Mouse (Mus musculus) liver, adult (tissue): Measurements from ENCODE around the gene Psmb5.

Source experiments
- GATA4 ChIP-seq: IDR thresholded peaks from 2 replicates; pipeline ENCODE4 v1.6.1; 2014; ENCODE audit warnings: mild to moderate bottlenecking, low read length; ENCODE audit not compliant: insufficient replicate concordance

The Psmb5 gene

DNA sequence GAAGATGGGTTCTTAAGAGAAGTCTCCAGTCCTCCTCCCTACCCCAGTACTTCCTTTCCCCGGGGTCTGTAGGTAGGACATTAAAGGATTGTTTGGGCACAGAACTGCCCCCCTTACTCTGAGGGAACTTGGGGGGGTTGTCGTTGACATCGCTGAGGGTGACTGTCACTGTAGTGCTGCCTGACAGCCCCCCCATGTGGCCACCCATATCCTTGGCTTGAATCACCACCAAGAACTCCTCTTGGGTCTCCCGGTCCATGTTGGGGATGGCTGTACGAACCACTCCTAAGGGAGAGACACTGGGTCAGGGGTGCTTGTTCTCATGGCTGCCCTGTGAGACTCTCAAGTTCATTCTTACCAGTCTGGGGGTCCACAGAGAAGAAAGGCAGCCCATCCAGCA lies 20.4 kb upstream of the Psmb5 start:
- TF ChIP-seq GATA4 = no peak

- no peak for TF ChIP-seq GATA4
Observed at GRCm38 (mm10) chr14:54636954-54637353, 19.1 kb upstream of the Psmb5 start.

- no peak for TF ChIP-seq GATA4
Observed at GRCm38 (mm10) chr14:54634182-54634581, 16.4 kb upstream of the Psmb5 start.

DNA sequence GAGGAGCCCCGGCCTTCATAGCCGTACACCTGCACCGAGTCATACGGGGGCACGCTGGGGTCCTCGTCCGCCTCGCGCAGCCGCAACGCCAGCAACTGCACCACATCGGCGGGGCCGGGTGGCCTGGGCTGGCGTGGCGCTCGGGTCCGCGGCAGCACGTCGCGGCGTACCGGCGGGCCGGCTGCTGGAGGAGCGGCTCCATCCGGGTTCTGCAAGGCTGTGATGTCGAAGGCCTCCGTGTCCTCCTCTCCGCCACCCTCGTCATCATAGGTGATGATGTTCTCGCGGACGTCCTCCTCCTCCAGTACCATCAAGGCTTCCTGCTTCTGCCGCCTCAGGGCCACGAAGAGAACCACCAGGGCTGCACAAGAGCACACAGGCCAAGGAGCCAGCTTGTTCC lies 14.4 kb upstream of the Psmb5 start:
- TF ChIP-seq GATA4 = no peak

DNA sequence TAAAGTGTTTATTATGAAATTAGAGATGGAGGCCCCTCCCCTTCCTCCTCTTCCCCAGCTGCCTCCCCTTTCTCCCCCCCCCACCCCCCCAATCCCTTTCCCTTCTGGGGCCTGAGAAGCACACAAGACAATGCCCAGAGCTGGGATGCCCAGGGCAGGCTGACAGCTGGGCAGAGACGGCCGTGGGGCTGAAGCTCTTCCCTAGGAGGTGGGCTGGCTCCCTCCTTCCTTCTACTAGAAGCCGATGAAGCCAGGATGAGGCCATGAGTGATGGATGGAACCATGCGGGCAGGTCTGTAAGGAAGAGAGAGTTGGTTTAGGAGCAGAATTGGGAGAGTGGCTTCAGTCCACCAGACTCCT lies 13.4 kb upstream of the Psmb5 start:
- no peak for TF ChIP-seq GATA4

DNA sequence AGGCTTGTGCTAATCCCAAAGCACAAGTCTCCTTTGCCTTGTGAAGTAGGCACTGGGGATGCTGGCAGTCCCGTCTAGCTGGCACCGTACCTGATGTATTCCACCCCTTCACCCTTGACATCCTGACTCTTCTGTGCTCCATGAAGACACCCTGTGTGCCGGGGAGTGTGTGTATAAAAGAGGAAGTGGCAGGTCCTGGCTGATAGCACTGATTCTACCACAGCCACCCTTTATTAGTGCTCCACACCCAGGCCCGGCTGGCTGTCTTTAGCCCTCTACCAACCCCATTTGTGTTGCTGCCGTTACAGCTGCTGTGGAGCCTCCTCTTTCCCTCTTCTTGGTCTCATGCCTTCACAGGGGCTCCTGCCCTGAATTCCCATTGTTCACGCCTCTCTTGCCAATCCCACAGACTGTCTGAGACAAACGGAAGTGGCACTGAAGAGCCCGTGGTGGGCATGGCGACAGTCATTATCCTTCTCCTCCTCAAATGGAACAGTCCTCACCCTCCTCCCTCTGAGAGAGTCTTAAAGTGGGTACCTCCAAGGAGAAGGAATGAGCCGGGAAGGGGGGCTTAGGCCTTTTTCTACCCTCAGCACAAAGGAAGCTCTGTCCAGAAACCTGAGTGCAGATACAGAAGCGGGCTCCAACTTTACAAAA lies 12.9 kb upstream of the Psmb5 start:
- no peak for TF ChIP-seq GATA4

DNA sequence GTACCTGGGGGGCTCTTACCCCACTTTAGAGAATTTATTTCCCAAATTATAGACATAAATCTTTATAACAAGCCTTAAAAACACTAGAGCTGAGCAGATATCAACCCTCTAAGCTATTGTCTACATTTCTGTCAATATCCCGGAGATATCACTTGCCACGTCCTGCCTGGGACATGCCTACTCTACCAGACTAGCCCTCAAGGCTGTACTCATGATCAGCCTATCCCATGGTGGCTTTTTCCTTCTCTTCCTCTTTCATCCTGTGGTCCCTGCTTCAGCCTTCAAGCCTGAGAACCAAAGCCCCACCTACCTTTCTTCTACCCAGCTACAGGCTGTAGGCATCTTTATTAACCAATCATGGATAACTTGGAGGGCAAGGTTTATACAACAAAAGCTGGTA lies 12.0 kb upstream of the Psmb5 start:
- TF ChIP-seq GATA4 = no peak

DNA sequence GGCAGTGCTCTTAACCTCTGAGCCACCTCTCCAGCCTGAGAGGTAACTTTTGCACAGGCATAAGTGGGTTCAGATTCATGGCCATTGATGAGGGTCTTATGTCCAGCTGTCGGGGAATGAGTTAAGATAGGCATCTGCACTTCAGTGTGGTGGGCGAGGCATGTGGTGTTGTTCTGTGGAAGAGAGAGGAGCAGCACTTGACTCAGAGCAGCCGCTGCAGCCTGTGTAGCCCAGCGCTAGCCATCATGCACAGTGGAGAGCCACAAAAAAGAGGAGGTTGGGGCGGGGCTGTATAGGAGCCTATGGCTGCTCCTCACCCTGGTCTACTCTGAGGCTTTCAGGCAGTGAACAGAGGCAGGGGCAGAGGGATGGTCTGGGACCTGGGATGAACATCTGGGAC lies 10.3 kb upstream of the Psmb5 start:
- TF ChIP-seq GATA4 = no peak

DNA sequence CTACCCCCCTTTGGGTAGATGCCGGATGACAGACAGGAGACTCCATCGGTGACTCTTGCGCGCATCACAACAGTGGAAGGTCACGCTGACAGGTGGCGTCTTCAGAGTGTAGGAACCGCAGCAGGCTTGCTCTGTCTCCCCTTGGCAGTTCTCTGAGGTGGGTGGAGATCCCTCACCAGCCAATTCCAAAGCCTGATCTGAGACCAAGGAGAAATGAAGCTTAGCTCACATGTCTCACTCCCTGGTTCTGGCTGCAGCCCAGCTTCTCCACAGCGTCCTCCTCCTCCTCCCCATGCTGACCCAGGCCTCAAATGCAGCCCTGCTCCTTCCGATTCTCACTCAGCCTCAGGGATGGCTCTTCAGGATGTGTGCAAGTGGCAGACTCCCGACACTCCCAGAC lies 7.2 kb upstream of the Psmb5 start:
- TF ChIP-seq GATA4 = no peak

DNA sequence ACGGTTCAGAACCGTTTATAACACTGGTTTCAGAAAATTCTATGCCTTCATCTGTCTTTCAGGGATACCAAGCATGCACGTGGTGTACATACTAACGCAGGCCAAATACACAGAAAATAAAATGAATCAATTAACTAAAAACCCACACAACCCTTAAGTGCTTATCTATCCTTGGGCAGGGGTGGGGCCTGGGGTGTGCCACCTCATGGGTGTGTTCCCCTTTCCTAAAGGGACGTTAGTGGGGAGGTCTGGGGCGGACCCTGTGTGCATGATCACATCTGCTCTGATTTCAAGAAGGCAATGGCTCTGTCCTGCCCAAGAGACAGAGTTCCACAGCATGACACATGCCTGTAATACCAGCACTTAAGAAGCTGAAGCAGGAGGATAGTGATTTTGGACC lies 5.5 kb upstream of the Psmb5 start:
- TF ChIP-seq GATA4 = no peak

DNA sequence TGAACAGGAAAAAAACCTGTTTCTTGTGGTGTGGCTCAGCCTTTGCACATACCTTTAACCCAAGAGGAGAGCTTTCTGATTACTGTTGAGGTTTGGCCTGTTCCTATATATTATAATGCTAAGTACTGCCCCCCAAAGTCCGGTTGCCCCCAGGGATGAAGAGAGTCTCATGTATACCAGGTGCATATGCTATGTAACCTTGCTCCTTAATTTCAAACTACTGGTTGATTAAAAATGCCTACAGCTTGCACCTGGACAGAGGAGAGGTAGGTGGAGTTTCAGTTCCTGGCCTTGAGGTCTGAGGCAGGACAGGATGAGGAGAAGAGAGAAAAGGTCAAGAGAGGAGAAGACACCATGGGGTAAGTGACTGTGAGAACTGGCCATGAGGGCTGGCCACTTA lies 3.3 kb upstream of the Psmb5 start, which contains the start of gene Psmb11:
Gene Psmb11, plus strand, starts transcription at position 301 of the 400 bp plus-strand sequence.
- no peak for TF ChIP-seq GATA4

DNA sequence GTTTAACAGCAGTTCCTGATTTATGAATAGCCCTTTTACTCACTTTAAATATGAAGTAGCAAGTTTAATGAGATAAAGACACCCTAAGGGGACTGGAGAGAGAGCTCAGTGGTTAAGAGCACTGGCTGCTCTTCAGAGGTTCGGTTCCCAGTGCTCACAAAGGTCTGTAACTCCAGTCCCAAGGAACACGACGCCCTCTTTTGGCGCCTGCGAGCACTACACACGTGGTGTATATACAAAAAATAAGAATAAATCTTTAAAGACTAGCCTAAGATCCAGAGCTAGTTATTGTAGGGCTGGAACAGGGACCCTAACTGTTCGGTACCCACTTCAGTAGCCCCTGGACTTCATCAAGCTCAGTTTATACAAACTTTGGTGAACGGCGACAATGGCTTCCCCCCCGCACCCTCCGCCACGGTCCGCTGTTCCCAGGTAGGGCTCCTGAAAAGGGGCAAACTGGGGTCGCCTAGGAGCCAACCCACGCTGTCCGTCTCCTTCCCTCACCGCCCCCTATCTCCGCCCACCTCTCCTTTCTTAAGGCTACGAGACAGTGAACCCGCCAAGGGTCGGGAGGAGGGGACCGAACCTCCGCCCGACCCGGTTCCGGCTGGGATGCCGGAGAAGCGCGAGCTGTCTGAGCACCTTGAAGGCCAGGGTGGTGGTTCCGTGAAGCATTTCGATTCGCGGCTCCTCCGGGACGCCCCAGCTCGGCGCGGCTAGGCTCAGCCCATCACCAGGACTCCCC lies 498 bp downstream of the Psmb5 start:
- no peak for TF ChIP-seq GATA4

GRCm38 (mm10) chr14:54616226-54616825 lies 1.5 kb downstream of the Psmb5 start:
- no peak for TF ChIP-seq GATA4

DNA sequence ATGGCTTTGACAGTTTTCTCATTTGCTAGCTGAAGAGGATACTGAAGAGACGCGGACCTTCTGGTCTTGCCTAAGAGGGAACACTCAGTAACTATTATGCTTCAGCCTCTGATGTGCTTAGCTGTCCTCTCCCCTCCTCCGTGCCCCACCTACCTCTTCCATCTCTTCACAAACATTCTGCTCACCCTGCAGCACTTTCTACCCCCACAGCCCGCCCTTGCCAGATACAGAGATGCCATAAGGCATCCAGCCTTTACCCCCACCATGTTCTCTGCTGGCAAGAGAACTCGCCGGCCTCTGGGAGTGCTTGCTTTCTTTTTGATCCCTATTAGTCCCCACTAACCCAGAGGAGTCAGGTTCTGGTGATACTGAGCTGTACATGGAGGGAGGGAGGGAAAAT lies 7.2 kb downstream of the Psmb5 start:
- TF ChIP-seq GATA4 = no peak

- no peak for TF ChIP-seq GATA4
Observed at GRCm38 (mm10) chr14:54609962-54610361, 7.9 kb downstream of the Psmb5 start.

DNA sequence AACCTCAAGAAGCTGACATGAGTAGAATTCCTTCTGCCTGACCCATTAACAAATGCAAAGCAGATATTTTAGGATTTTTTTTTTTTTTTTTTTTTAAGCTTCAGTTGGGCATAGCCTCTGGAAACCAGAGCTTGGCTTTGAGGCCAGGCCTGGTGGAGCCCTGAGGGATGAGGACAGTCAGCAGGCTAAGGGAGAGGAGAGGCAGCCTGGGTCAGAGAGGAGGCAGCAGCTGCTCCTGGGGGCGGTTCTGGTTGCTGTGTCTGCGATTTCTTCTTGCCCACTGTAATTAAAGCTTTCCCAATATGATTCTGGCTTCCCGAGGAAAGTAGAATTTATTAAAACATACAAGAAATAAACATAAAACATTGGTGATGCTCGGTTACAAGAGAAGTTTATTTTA lies 8.6 kb downstream of the Psmb5 start:
- TF ChIP-seq GATA4 = no peak

GRCm38 (mm10) chr14:54607226-54607625 lies 10.6 kb downstream of the Psmb5 start:
- TF ChIP-seq GATA4 = no peak

DNA sequence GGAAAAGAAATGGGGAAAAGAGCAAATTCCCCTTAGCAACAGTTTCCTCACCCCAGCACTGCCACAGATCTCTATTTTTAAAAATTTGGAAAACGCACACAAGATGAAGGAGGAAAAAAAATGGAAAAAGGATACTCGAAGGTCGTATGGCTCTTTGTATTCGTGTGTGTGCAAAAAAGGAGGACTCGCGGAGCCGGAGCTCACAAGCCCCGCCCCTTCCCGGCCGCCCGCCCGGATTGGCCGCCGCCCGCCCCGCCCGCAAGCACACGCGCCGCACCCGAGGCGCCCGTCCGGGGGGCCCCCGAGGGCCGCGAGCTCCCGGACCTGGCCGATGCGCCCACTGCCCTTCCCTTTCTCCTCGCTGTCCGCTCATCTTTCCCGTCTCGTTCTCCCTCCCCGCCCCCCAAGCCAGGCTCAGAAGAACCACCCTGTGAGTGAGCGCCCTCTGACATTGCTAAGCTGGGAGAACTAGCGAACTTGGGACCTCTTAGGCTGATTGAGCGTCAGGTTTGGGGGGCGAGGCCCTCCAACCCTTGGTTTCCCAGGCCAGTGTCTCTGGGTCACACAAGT lies 12.0 kb downstream of the Psmb5 start, which contains the start of gene 4931414P19Rik:
Gene 4931414P19Rik, minus strand, starts transcription at position 242 of the 570 bp plus-strand sequence.
- no peak for TF ChIP-seq GATA4
